Mouse (Mus musculus): ENCODE data around the gene Ppp1r3g. TPM values are rescaled to one million over a fixed set of nuclear protein-coding genes. Genes with fewer than 3 reads are reported as not detected.

The Ppp1r3g gene
- polyA plus RNA-seq, 1 experiment: 1.7 TPM

GRCm38 (mm10) chr13:35995696-35996426 lies 37.2 kb downstream of the Ppp1r3g start:
- 68% methylated on average over 2 of the region's 2 CpGs for WGBS
- Histone ChIP-seq H3K27ac (ENCODE audit: insufficient read depth, low read length) (no peak overlapping the region), H3K4me1 (ENCODE audit: control insufficient read depth, insufficient read depth, low read length) (no peaks in the 10 kb centered on the region; the same call in 1 of the 2 replicates), H3K27me3 (ENCODE audit: control insufficient read depth, insufficient read depth, low read length) (no peaks in the 10 kb centered on the region), H3K4me3 (replicated peaks; ENCODE audit: insufficient read depth, low read depth, low read length) (no peak overlapping the region)
- no peak for DNase-seq
- no peak for TF ChIP-seq CTCF (IDR thresholded peaks at IDR 0.05; ENCODE audit: borderline replicate concordance, insufficient read depth, low read depth, low read length)
- no peak for TF ChIP-seq POLR2A (IDR thresholded peaks at IDR 0.05; ENCODE audit: borderline replicate concordance, insufficient read depth, low read length)

- Histone ChIP-seq H3K4me1 (ENCODE audit: control insufficient read depth, insufficient read depth, low read length) (no peaks in the 10 kb centered on the region; the same call in 1 of the 2 replicates), H3K4me3 (replicated peaks; ENCODE audit: insufficient read depth, low read depth, low read length) (no peak overlapping the region), H3K27ac (ENCODE audit: insufficient read depth, low read length) (no peak overlapping the region), H3K27me3 (ENCODE audit: control insufficient read depth, insufficient read depth, low read length) (no peaks in the 10 kb centered on the region)
- no peak for DNase-seq
- TF ChIP-seq POLR2A (IDR thresholded peaks at IDR 0.05; ENCODE audit: borderline replicate concordance, insufficient read depth, low read length): no peak
- TF ChIP-seq CTCF (IDR thresholded peaks at IDR 0.05; ENCODE audit: borderline replicate concordance, insufficient read depth, low read depth, low read length): no peak
- 80% methylated on average over 4 of the region's 4 CpGs for WGBS
Measured at GRCm38 (mm10) chr13:35997606-35998005, 39.0 kb downstream of the Ppp1r3g start.

- no peak for TF ChIP-seq POLR2A (IDR thresholded peaks at IDR 0.05; ENCODE audit: borderline replicate concordance, insufficient read depth, low read length)
- no peak for TF ChIP-seq CTCF (IDR thresholded peaks at IDR 0.05; ENCODE audit: borderline replicate concordance, insufficient read depth, low read depth, low read length)
- Histone ChIP-seq H3K4me1 (ENCODE audit: control insufficient read depth, insufficient read depth, low read length) (no peaks in the 10 kb centered on the region), H3K4me3 (replicated peaks; ENCODE audit: insufficient read depth, low read depth, low read length) (no peak overlapping the region), H3K27me3 (ENCODE audit: control insufficient read depth, insufficient read depth, low read length) (no peaks in the 10 kb centered on the region), H3K27ac (ENCODE audit: insufficient read depth, low read length) (no peak overlapping the region)
- 88% methylated on average over 1 of the region's 1 CpGs for WGBS
- no peak for DNase-seq
Measured at GRCm38 (mm10) chr13:36000798-36001197, 42.2 kb downstream of the Ppp1r3g start.

GRCm38 (mm10) chr13:36009981-36010380 lies 51.3 kb downstream of the Ppp1r3g start:
- Histone ChIP-seq H3K4me3 (replicated peaks; ENCODE audit: insufficient read depth, low read depth, low read length) (no peak overlapping the region), H3K27me3 (ENCODE audit: control insufficient read depth, insufficient read depth, low read length) (no peaks in the 10 kb centered on the region), H3K27ac (ENCODE audit: insufficient read depth, low read length) (no peak overlapping the region), H3K4me1 (ENCODE audit: control insufficient read depth, insufficient read depth, low read length) (peaks cover 4% of the 10 kb centered on the region; the same call in 1 of the 2 replicates)
- TF ChIP-seq CTCF (IDR thresholded peaks at IDR 0.05; ENCODE audit: borderline replicate concordance, insufficient read depth, low read depth, low read length) (no peak), POLR2A (IDR thresholded peaks at IDR 0.05; ENCODE audit: borderline replicate concordance, insufficient read depth, low read length) (no peak)
- 45% methylated on average over 2 of the region's 2 CpGs for WGBS
- DNase-seq: no peak

- no peak overlapping the region for H3K27ac ChIP-seq (ENCODE audit: insufficient read depth, low read length)
- no peaks in the 10 kb centered on the region for H3K4me1 ChIP-seq (ENCODE audit: control insufficient read depth, insufficient read depth, low read length)
- DNase-seq: no peak
- TF ChIP-seq CTCF (IDR thresholded peaks at IDR 0.05; ENCODE audit: borderline replicate concordance, insufficient read depth, low read depth, low read length): no peak
- TF ChIP-seq POLR2A (IDR thresholded peaks at IDR 0.05; ENCODE audit: borderline replicate concordance, insufficient read depth, low read length): no peak
- WGBS: 70% methylated on average over 3 of the region's 3 CpGs
- no peak overlapping the region for H3K4me3 ChIP-seq (replicated peaks; ENCODE audit: insufficient read depth, low read depth, low read length)
- H3K27me3 ChIP-seq (ENCODE audit: control insufficient read depth, insufficient read depth, low read length): no peaks in the 10 kb centered on the region
Measured at GRCm38 (mm10) chr13:36015636-36016035, 57.0 kb downstream of the Ppp1r3g start.

- no peak overlapping the region for H3K4me3 ChIP-seq (replicated peaks; ENCODE audit: insufficient read depth, low read depth, low read length)
- H3K27ac ChIP-seq (ENCODE audit: insufficient read depth, low read length): no peak overlapping the region
- H3K4me1 ChIP-seq (ENCODE audit: control insufficient read depth, insufficient read depth, low read length): no peaks in the 10 kb centered on the region
- 31% methylated on average over 2 of the region's 2 CpGs for WGBS
- TF ChIP-seq POLR2A (IDR thresholded peaks at IDR 0.05; ENCODE audit: borderline replicate concordance, insufficient read depth, low read length) (no peak), CTCF (IDR thresholded peaks at IDR 0.05; ENCODE audit: borderline replicate concordance, insufficient read depth, low read depth, low read length) (no peak)
- H3K27me3 ChIP-seq (ENCODE audit: control insufficient read depth, insufficient read depth, low read length): no peaks in the 10 kb centered on the region
- no peak for DNase-seq
Measured at GRCm38 (mm10) chr13:36018017-36018416, 59.4 kb downstream of the Ppp1r3g start.

- TF ChIP-seq POLR2A (IDR thresholded peaks at IDR 0.05; ENCODE audit: borderline replicate concordance, insufficient read depth, low read length): no peak
- TF ChIP-seq CTCF (IDR thresholded peaks at IDR 0.05; ENCODE audit: borderline replicate concordance, insufficient read depth, low read depth, low read length): peak; percentile 59; the same call in 1 of the 2 replicates
- WGBS: 47% methylated on average over 10 of the region's 10 CpGs
- H3K4me3 ChIP-seq (replicated peaks; ENCODE audit: insufficient read depth, low read depth, low read length): no peak overlapping the region
- H3K4me1 ChIP-seq (ENCODE audit: control insufficient read depth, insufficient read depth, low read length): no peaks in the 10 kb centered on the region
- no peak overlapping the region for H3K27ac ChIP-seq (ENCODE audit: insufficient read depth, low read length)
- H3K27me3 ChIP-seq (ENCODE audit: control insufficient read depth, insufficient read depth, low read length): no peaks in the 10 kb centered on the region
- peak; percentile 37 to 63 for DNase-seq
Measured at GRCm38 (mm10) chr13:36019309-36020274, 61.0 kb downstream of the Ppp1r3g start.

Other genes with a start within 250 kb of the Ppp1r3g start
- 3.2 and 3.5 TPM in 2 replicates for gene Rpp40, start 52.5 kb upstream of the Ppp1r3g start, polyA plus RNA-seq (2012; rRNA removed)
- gene Fars2, start 158.6 kb downstream of the Ppp1r3g start, polyA plus RNA-seq (2012; rRNA removed): 27.1 and 28.4 TPM in 2 replicates
- 12.4 and 13.2 TPM in 2 replicates for gene Lyrm4, start 158.7 kb downstream of the Ppp1r3g start, polyA plus RNA-seq (2012; rRNA removed)